Mouse (Mus musculus) liver, embryonic 14.5 days (tissue): ENCODE measurements around the gene Hivep3. TPM values are rescaled to one million over a fixed set of nuclear protein-coding genes. Genes with fewer than 3 reads are reported as not detected.

Experiments used
- ATAC-seq: fragments of 200-750 bp; cut with Nextera tagmentation; 2 replicates; pipeline ENCODE4 v1.8.0; 2017; ENCODE audit warnings: moderate number of reproducible peaks, mild to moderate bottlenecking, moderate library complexity; ENCODE audit not compliant: insufficient read depth
- DNase-seq, 3 experiments: peaks; one replicate each; pipeline ENCODE4 v3.0.0-alpha.2; 2012 to 2013; ENCODE audit warnings: low read depth in 3 of 3, low spot score in 3 of 3
- H3K27ac ChIP-seq: fragments of 300-500 bp; sonication (generic); 2 replicates; pipeline ENCODE4 v1.5.1; 2014; ENCODE audit warnings: moderate library complexity, mild to moderate bottlenecking, control low read depth, inconsistent platforms
- H3K27me3 ChIP-seq: fragments of 300-500 bp; sonication (generic); 2 replicates; pipeline ENCODE4 v1.6.1; 2014; ENCODE audit warnings: mild to moderate bottlenecking, low read length, moderate library complexity; ENCODE audit not compliant: control insufficient read depth, insufficient read depth
- H3K36me3 ChIP-seq: fragments of 300-500 bp; sonication (generic); replicated peaks from 2 replicates; pipeline ENCODE4 v1.6.1; 2014; ENCODE audit warnings: low read depth; ENCODE audit not compliant: control insufficient read depth, insufficient read depth
- H3K4me1 ChIP-seq, 2 experiments: fragments of 200-500 bp in 1 of 2; fragments of 300-500 bp in 1 of 2; sonication (generic) in 1 of 2; replicated peaks; 2 replicates each; pipeline ENCODE4 v1.6.1; 2012 to 2014; ENCODE audit warnings: antibody characterized with exemption in 1 of 2, inconsistent platforms in 1 of 2, low read length in 1 of 2; ENCODE audit not compliant: control insufficient read depth in 2 of 2, insufficient read depth in 2 of 2
- H3K4me2 ChIP-seq: fragments of 300-500 bp; sonication (generic); 2 replicates; pipeline ENCODE4 v1.6.1; 2014; ENCODE audit warnings: low read depth, mild to moderate bottlenecking, control low read depth, moderate library complexity
- H3K4me3 ChIP-seq, 2 experiments: fragments of 200-500 bp in 1 of 2; fragments of 300-500 bp in 1 of 2; sonication (generic) in 1 of 2; 2 replicates each; pipeline ENCODE4 v1.5.1; 2012 to 2014; ENCODE audit warnings: low read depth in 2 of 2, low read length in 2 of 2, mild to moderate bottlenecking in 2 of 2, control low read depth in 1 of 2, inconsistent platforms in 1 of 2, moderate library complexity in 1 of 2; ENCODE audit not compliant: insufficient read depth in 1 of 2
- H3K9ac ChIP-seq: fragments of 300-500 bp; sonication (generic); replicated peaks from 2 replicates; pipeline ENCODE4 v1.6.1; 2014; ENCODE audit warnings: mild to moderate bottlenecking, control low read depth, moderate library complexity
- H3K9me3 ChIP-seq: fragments of 300-500 bp; sonication (generic); 2 replicates; pipeline ENCODE4 v1.6.1; 2016; ENCODE audit warnings: low read length, mixed read lengths; ENCODE audit not compliant: control insufficient read depth
- CTCF ChIP-seq: IDR thresholded peaks from 2 replicates; pipeline ENCODE4 v1.5.1; 2016; ENCODE audit warnings: antibody characterized with exemption, low read depth, control low read depth
- EP300 ChIP-seq: IDR thresholded peaks from 2 replicates; pipeline ENCODE4 v1.6.1; 2016; ENCODE audit warnings: antibody characterized with exemption, low read depth
- WGBS: fragments of 180-500 bp; shearing (Covaris S2); extraction: QIAGEN DNeasy Blood & Tissue Kit; methylation state at CpG from one replicate; pipeline ENCODE4 v1.1.7; 2014; ENCODE audit not compliant: insufficient replicate concordance; 5-methylcytosine and 5-hydroxymethylcytosine counted together
- polyA plus RNA-seq, 2 experiments: library from polyadenylated mRNA; depleted of rRNA in 1 of 2; stranded (reverse) in 1 of 2; unstranded in 1 of 2; fragments of >200 nt; fragmentation: Nextera tagmentation in 1 of 2; extraction: Ambion mirVana in 1 of 2; gene quantifications; 2 replicates each; pipeline versions ENCODE4 v1.2.1 to v1.2.3; 2012 to 2014

The Hivep3 gene
- polyA plus RNA-seq, 2 experiments, result 1.9 to 2.7 TPM

- WGBS, result 39% methylated on average over 7 of the region's 7 CpGs
- TF ChIP-seq EP300, result no peak
- no peak for TF ChIP-seq CTCF
- DNase-seq, result no peak
Observed at GRCm38 (mm10) chr4:120037007-120037406, 303.4 kb downstream of the Hivep3 start.

GRCm38 (mm10) chr4:120041520-120041919 lies 307.9 kb downstream of the Hivep3 start:
- DNase-seq (no peak), ATAC-seq (no peak)
- Histone ChIP-seq H3K4me3 (no peak overlapping the region), H3K36me3 (no peaks in the 10 kb centered on the region), H3K27ac (no peak overlapping the region), H3K9me3 (no peaks in the 10 kb centered on the region), H3K4me2 (no peak overlapping the region), H3K9ac (no peak overlapping the region), H3K27me3 (no peaks in the 10 kb centered on the region), H3K4me1 (no peaks in the 10 kb centered on the region)
- TF ChIP-seq CTCF, result no peak
- TF ChIP-seq EP300, result no peak
- 45% methylated on average over 2 of the region's 2 CpGs for WGBS

More at GRCm38 (mm10) chr4:120037007-120037406, 303.4 kb downstream of the Hivep3 start:
- Histone ChIP-seq H3K9ac (no peak overlapping the region), H3K9me3 (no peaks in the 10 kb centered on the region), H3K4me1 (0 out of 4 replicates have a peak, but pooled peaks cover 0 to 2% of the 10 kb centered on the region in 2 experiments), H3K36me3 (no peaks in the 10 kb centered on the region), H3K4me3 (no peak overlapping the region), H3K4me2 (no peak overlapping the region), H3K27ac (no peak overlapping the region), H3K27me3 (peaks cover 20% of the 10 kb centered on the region)
- ATAC-seq, result no peak

- Histone ChIP-seq H3K27ac (no peak overlapping the region), H3K27me3 (no peaks in the 10 kb centered on the region), H3K4me3 (no peak overlapping the region), H3K4me1 (no peaks in the 10 kb centered on the region), H3K4me2 (no peak overlapping the region), H3K9me3 (no peaks in the 10 kb centered on the region), H3K36me3 (no peaks in the 10 kb centered on the region), H3K9ac (no peak overlapping the region)
- ATAC-seq (no peak), DNase-seq (no peak)
- TF ChIP-seq EP300, result no peak
- no peak for TF ChIP-seq CTCF
- 67% methylated on average over 7 of the region's 7 CpGs for WGBS
Observed at GRCm38 (mm10) chr4:120042480-120042879, 308.9 kb downstream of the Hivep3 start.

- WGBS, result 59% methylated on average over 5 of the region's 5 CpGs
- ATAC-seq (no peak), DNase-seq (no peak)
- Histone ChIP-seq H3K4me3 (no peak overlapping the region), H3K4me2 (no peak overlapping the region), H3K9me3 (no peaks in the 10 kb centered on the region), H3K27ac (no peak overlapping the region), H3K9ac (no peak overlapping the region), H3K36me3 (no peaks in the 10 kb centered on the region), H3K4me1 (no peaks in the 10 kb centered on the region), H3K27me3 (no peaks in the 10 kb centered on the region)
- TF ChIP-seq EP300 (no peak), CTCF (no peak)
Observed at GRCm38 (mm10) chr4:120044612-120045011, 311.0 kb downstream of the Hivep3 start.

- no peak overlapping the region for H3K9ac ChIP-seq
- H3K4me3 ChIP-seq, result no peak overlapping the region
- no peak for ATAC-seq
- DNase-seq, result no peak
- TF ChIP-seq EP300, result no peak
- TF ChIP-seq CTCF, result no peak
- 34% methylated on average over 5 of the region's 5 CpGs for WGBS
- no peaks in the 10 kb centered on the region for H3K4me1 ChIP-seq
- no peak overlapping the region for H3K27ac ChIP-seq
- H3K9me3 ChIP-seq, result no peaks in the 10 kb centered on the region
- H3K4me2 ChIP-seq, result no peak overlapping the region
- H3K36me3 ChIP-seq, result no peaks in the 10 kb centered on the region
- H3K27me3 ChIP-seq, result no peaks in the 10 kb centered on the region
Observed at GRCm38 (mm10) chr4:120045131-120045537, 311.6 kb downstream of the Hivep3 start.
